Mouse (Mus musculus): ENCODE data around the gene Gm10842. TPM values are rescaled to one million over a fixed set of nuclear protein-coding genes. Genes with fewer than 3 reads are reported as not detected.
"Not testable (repeated sequence)": the region's sequence is repeated elsewhere in the genome, so short reads cannot be mapped to it uniquely, and the experiment has no call there.

Gene Gm10842
- polyA plus RNA-seq, 1 experiment from 2014 or later, result not detected

DNA sequence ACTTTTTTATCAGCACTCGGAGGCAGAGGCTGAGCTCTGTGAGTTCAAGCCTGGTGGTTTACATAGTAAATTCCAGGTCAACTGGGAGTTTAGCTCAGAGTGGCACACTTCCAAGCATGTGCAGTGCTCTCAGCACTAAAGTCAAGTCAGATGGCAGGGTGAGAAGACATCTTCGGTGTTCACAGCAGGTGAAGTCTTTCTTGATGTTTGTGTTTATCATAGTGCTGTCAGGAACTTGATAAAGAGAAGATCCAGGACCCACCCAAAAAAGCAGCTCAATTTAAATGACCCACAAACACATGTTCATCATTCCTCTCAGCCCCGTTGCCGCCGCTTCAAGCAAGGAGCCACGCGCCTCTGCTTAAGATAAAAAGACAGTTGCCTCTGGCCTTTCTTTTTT is 11.0 kb upstream of the Gm10842 start:
- Histone ChIP-seq H3K9ac (replicated peaks; ENCODE audit: low read depth, low read length) (no peak overlapping the region), H3K36me3 (ENCODE audit: control insufficient read depth, insufficient read depth, low read length) (peaks cover 73% of the 10 kb centered on the region)
- 85% methylated on average over 7 of the region's 7 CpGs for WGBS

DNA sequence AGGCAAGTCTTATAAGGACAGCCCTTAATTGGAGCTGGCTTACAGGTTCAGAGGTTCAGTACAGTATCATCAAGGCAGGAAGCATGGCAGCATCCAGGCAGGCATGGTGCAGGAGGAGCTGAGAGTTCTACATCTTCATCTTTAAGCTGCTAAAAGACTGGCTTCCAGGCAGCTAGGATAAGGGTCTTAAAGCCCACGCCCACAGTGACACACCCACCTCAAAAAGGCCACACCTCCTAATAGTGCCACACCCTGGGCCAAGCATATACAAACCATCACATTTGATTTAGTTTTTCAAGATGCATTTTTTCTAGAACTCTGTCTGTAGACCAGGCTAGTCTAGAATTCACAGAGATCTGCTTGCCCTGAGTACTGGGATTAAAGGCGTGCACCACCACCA is 9.4 kb upstream of the Gm10842 start:
- H3K9ac ChIP-seq (replicated peaks; ENCODE audit: low read depth, low read length); H3K9me3 ChIP-seq (ENCODE audit: control insufficient read depth, low read depth, low read length); H3K27me3 ChIP-seq (ENCODE audit: control insufficient read depth, insufficient read depth, low read length); ATAC-seq (ENCODE audit: insufficient number of reproducible peaks, insufficient read depth, low FRiP score, low read depth); H3K4me3 ChIP-seq (ENCODE audit: low read depth, low read length); H3K4me2 ChIP-seq (replicated peaks; ENCODE audit: low read depth, low read length); H3K4me1 ChIP-seq (ENCODE audit: control insufficient read depth, insufficient read depth, low read length); H3K27ac ChIP-seq (ENCODE audit: low read length): not testable (repeated sequence)
- peaks cover 67% of the 10 kb centered on the region for H3K36me3 ChIP-seq (ENCODE audit: control insufficient read depth, insufficient read depth, low read length)
- 79% methylated on average over 2 of the region's 2 CpGs for WGBS

More for the DNA sequence above, 11.0 kb upstream of the Gm10842 start:
- Histone ChIP-seq H3K4me2 (replicated peaks; ENCODE audit: low read depth, low read length) (no peak overlapping the region), H3K27me3 (ENCODE audit: control insufficient read depth, insufficient read depth, low read length) (no peaks in the 10 kb centered on the region), H3K27ac (ENCODE audit: low read length) (no peak overlapping the region), H3K9me3 (ENCODE audit: control insufficient read depth, low read depth, low read length) (no peaks in the 10 kb centered on the region), H3K4me1 (ENCODE audit: control insufficient read depth, insufficient read depth, low read length) (no peaks in the 10 kb centered on the region), H3K4me3 (ENCODE audit: low read depth, low read length) (no peak overlapping the region)
- ATAC-seq (ENCODE audit: insufficient number of reproducible peaks, insufficient read depth, low FRiP score, low read depth), result no peak

DNA sequence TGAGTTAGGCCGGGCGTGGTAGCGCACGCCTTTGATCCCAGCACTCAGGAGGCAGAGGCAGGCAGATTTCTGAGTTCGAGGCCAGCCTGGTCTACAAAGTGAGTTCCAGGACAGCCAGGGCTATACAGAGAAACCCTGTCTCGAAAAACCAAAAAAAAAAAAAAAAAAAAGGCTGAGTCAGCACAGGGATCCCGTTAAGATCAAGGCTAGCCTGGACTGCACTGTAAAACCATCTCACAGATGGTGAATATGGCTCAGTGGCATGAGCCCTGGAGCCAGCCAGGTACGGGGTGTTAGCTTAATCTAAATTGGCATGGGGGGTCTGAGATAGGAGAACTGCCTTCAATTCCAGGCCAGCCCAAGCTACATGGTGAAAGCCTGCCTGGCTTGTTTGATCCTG is 6.2 kb upstream of the Gm10842 start:
- not testable (repeated sequence) for H3K27ac ChIP-seq (ENCODE audit: low read length); ATAC-seq (ENCODE audit: insufficient number of reproducible peaks, insufficient read depth, low FRiP score, low read depth); H3K4me1 ChIP-seq (ENCODE audit: control insufficient read depth, insufficient read depth, low read length); H3K9ac ChIP-seq (replicated peaks; ENCODE audit: low read depth, low read length); H3K4me2 ChIP-seq (replicated peaks; ENCODE audit: low read depth, low read length); H3K27me3 ChIP-seq (ENCODE audit: control insufficient read depth, insufficient read depth, low read length); H3K9me3 ChIP-seq (ENCODE audit: control insufficient read depth, low read depth, low read length); H3K4me3 ChIP-seq (ENCODE audit: low read depth, low read length)
- peaks cover 39% of the 10 kb centered on the region for H3K36me3 ChIP-seq (ENCODE audit: control insufficient read depth, insufficient read depth, low read length)
- WGBS, result 97% methylated on average over 7 of the region's 8 CpGs

DNA sequence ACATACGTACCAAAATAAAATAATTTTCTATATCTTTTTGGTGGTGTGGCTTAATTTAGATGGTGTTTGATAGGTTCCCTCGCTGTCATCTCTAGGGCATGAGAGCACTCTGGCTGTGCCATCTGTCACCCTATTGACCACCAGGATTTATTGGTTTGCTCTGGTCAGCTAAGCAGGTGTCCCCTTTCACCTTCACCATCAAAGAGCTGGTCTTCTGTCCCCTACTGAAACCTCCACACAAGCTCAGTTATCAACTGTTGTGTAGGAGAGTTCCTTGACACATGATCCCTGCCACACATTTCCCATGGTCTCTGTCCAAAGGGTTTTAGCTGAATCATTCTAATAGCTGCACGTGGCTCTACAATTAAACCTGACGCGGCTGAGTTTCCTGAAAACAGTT is 5.6 kb upstream of the Gm10842 start:
- WGBS, result 96% methylated on average over 5 of the region's 5 CpGs

DNA sequence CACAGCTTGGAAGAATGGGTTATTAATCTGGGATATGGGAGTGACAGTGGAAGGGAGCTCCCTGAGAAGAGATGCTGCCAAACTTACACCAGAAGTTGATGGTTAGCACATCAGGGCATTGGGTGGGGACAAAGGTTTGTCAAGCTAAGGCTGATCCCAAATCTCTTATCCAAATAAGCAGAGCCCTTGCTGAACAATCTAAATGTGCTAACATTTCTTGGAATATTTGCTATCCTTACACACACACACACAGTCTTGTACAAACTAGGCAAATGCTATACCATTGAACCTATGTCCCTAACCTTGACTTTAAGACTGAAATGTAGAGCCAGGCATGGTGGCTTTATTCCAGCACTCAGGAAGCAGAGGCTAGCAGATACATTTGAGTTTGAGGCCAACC is 3.1 kb upstream of the Gm10842 start:
- Histone ChIP-seq H3K9me3 (ENCODE audit: control insufficient read depth, low read depth, low read length) (no peaks in the 10 kb centered on the region), H3K36me3 (ENCODE audit: control insufficient read depth, insufficient read depth, low read length) (peaks cover 17% of the 10 kb centered on the region), H3K27me3 (ENCODE audit: control insufficient read depth, insufficient read depth, low read length) (no peaks in the 10 kb centered on the region), H3K27ac (ENCODE audit: low read length) (no peak overlapping the region), H3K4me1 (ENCODE audit: control insufficient read depth, insufficient read depth, low read length) (no peaks in the 10 kb centered on the region), H3K9ac (replicated peaks; ENCODE audit: low read depth, low read length) (no peak overlapping the region), H3K4me3 (ENCODE audit: low read depth, low read length) (no peak overlapping the region), H3K4me2 (replicated peaks; ENCODE audit: low read depth, low read length) (no peak overlapping the region)
- ATAC-seq (ENCODE audit: insufficient number of reproducible peaks, insufficient read depth, low FRiP score, low read depth), result no peak

More for the DNA sequence above, 5.6 kb upstream of the Gm10842 start:
- Histone ChIP-seq H3K9ac (replicated peaks; ENCODE audit: low read depth, low read length) (no peak overlapping the region), H3K27me3 (ENCODE audit: control insufficient read depth, insufficient read depth, low read length) (no peaks in the 10 kb centered on the region), H3K4me1 (ENCODE audit: control insufficient read depth, insufficient read depth, low read length) (no peaks in the 10 kb centered on the region), H3K27ac (ENCODE audit: low read length) (no peak overlapping the region), H3K4me2 (replicated peaks; ENCODE audit: low read depth, low read length) (no peak overlapping the region), H3K9me3 (ENCODE audit: control insufficient read depth, low read depth, low read length) (no peaks in the 10 kb centered on the region), H3K36me3 (ENCODE audit: control insufficient read depth, insufficient read depth, low read length) (peaks cover 33% of the 10 kb centered on the region), H3K4me3 (ENCODE audit: low read depth, low read length) (no peak overlapping the region)
- no peak for ATAC-seq (ENCODE audit: insufficient number of reproducible peaks, insufficient read depth, low FRiP score, low read depth)

DNA sequence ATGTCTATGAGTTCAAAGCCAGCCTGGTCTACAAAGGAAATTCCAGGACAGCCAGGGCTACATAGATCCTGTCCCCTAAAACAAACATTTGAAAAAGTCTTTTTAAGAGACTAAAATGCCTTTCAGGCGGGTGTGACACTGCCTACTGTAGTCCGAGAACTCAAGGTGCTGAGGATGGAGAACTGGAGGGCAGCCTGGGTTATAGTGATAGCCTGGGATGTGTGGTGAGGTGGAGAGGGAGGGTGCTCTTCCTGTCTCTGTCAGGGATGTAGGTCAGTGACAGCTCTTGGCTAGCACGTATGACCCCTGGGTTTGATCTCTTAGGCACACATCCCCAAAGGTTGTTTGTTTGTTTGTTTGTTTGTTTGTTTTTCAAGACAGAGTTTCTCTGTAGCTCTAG is 2.6 kb upstream of the Gm10842 start:
- Histone ChIP-seq H3K9ac (replicated peaks; ENCODE audit: low read depth, low read length) (no peak overlapping the region), H3K9me3 (ENCODE audit: control insufficient read depth, low read depth, low read length) (no peaks in the 10 kb centered on the region), H3K4me2 (replicated peaks; ENCODE audit: low read depth, low read length) (no peak overlapping the region), H3K36me3 (ENCODE audit: control insufficient read depth, insufficient read depth, low read length) (peaks cover 15% of the 10 kb centered on the region), H3K4me3 (ENCODE audit: low read depth, low read length) (no peak overlapping the region), H3K27ac (ENCODE audit: low read length) (no peak overlapping the region), H3K27me3 (ENCODE audit: control insufficient read depth, insufficient read depth, low read length) (no peaks in the 10 kb centered on the region), H3K4me1 (ENCODE audit: control insufficient read depth, insufficient read depth, low read length) (no peaks in the 10 kb centered on the region)
- WGBS, result 81% methylated on average over 3 of the region's 3 CpGs
- ATAC-seq (ENCODE audit: insufficient number of reproducible peaks, insufficient read depth, low FRiP score, low read depth), result no peak

DNA sequence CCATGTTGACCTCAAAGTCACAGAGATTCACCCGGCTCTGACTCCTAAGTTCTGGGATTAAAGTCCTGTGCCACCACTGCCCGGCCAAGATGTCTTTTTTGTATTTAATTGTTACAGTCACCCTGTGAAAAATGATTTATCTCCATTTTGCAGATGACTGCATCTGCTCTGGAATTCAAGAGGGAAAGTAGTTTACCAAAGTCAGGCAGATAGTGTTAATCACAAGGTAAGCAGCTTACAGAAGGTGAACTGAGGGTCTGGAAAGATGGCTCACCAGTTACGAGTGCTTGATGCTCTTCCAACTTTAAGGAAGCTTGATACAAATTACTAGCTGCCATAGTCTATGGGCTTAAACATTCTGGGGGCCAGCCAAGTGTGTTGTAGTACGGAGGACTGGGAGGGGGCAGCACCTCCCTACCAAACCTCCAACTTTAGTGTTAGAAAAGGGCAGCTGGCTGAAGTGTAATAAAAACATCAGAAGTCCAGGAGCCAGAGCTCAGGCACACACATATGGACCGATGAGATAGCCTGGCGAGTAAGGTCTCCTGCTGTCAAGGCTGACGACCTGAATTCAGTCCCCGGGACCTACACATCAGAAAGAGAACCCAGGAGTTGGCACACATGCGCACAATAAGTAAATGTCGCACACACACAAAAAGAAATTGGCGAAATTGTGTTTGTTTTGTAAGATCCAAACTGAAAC is 2.0 kb upstream of the Gm10842 start:
- no peaks in the 10 kb centered on the region for H3K9me3 ChIP-seq (ENCODE audit: control insufficient read depth, low read depth, low read length)
- peaks cover 9% of the 10 kb centered on the region; the same call in 1 of the 2 replicates for H3K36me3 ChIP-seq (ENCODE audit: control insufficient read depth, insufficient read depth, low read length)
- H3K4me2 ChIP-seq (replicated peaks; ENCODE audit: low read depth, low read length), result no peak overlapping the region
- no peak overlapping the region for H3K9ac ChIP-seq (replicated peaks; ENCODE audit: low read depth, low read length)
- 76% methylated on average over 11 of the region's 11 CpGs for WGBS
- H3K4me3 ChIP-seq (ENCODE audit: low read depth, low read length), result no peak overlapping the region
- H3K27me3 ChIP-seq (ENCODE audit: control insufficient read depth, insufficient read depth, low read length), result no peaks in the 10 kb centered on the region
- ATAC-seq (ENCODE audit: insufficient number of reproducible peaks, insufficient read depth, low FRiP score, low read depth), result no peak
- no peaks in the 10 kb centered on the region for H3K4me1 ChIP-seq (ENCODE audit: control insufficient read depth, insufficient read depth, low read length)
- H3K27ac ChIP-seq (ENCODE audit: low read length), result no peak overlapping the region

DNA sequence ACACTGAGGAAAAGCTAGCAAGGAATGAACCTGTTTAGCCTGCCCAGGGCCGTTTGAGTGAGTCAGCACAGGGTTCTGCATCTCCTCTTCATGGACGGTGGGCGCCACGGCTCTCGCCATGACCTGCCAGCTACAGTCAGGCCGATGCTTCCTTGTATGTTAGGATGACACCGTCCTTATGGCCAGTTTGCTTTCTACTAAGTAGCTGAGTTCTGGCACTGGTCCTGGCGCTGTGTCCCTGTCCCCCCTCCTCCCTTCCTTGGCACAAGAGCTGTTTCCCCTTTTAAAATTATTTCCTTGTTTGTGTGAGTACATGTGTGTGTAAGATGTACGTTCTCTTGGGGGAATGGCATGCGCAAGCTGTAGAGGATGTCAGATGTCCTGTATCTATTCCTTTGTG is 1.5 kb upstream of the Gm10842 start:
- H3K36me3 ChIP-seq (ENCODE audit: control insufficient read depth, insufficient read depth, low read length), result peaks cover 7% of the 10 kb centered on the region; the same call in 1 of the 2 replicates
- ATAC-seq (ENCODE audit: insufficient number of reproducible peaks, insufficient read depth, low FRiP score, low read depth), result no peak
- H3K9me3 ChIP-seq (ENCODE audit: control insufficient read depth, low read depth, low read length), result no peaks in the 10 kb centered on the region
- H3K27ac ChIP-seq (ENCODE audit: low read length), result no peak overlapping the region
- H3K4me3 ChIP-seq (ENCODE audit: low read depth, low read length), result no peak overlapping the region
- 85% methylated on average over 10 of the region's 10 CpGs for WGBS
- H3K4me1 ChIP-seq (ENCODE audit: control insufficient read depth, insufficient read depth, low read length), result no peaks in the 10 kb centered on the region
- H3K9ac ChIP-seq (replicated peaks; ENCODE audit: low read depth, low read length), result no peak overlapping the region
- no peaks in the 10 kb centered on the region for H3K27me3 ChIP-seq (ENCODE audit: control insufficient read depth, insufficient read depth, low read length)
- H3K4me2 ChIP-seq (replicated peaks; ENCODE audit: low read depth, low read length), result no peak overlapping the region

DNA sequence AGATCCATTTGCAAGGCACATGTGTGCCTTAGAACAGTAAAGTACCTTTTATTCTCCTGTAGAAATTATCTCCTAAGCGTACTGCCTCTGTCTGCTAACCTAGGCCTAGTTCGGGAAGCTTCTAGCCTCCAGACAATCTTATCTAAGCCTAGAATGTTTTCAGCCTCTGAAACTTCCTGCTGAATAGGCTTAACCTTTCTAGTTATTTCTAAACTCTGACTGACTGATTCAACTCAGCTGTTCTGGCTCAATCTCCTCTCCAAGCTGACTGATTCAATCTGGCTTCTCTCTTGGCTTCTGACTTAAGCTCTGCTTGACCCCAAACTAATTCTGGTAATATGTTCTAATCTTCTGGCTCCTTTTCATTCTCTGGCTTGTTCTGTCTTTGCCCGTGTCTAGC is 2.7 kb downstream of the Gm10842 start:
- Histone ChIP-seq H3K36me3 (ENCODE audit: control insufficient read depth, insufficient read depth, low read length) (no peaks in the 10 kb centered on the region), H3K27ac (ENCODE audit: low read length) (no peak overlapping the region), H3K27me3 (ENCODE audit: control insufficient read depth, insufficient read depth, low read length) (no peaks in the 10 kb centered on the region), H3K4me1 (ENCODE audit: control insufficient read depth, insufficient read depth, low read length) (peaks cover 7% of the 10 kb centered on the region; the same call in 1 of the 2 replicates), H3K9ac (replicated peaks; ENCODE audit: low read depth, low read length) (no peak overlapping the region), H3K9me3 (ENCODE audit: control insufficient read depth, low read depth, low read length) (no peaks in the 10 kb centered on the region), H3K4me2 (replicated peaks; ENCODE audit: low read depth, low read length) (no peak overlapping the region), H3K4me3 (ENCODE audit: low read depth, low read length) (no peak overlapping the region)
- 45% methylated on average over 3 of the region's 3 CpGs for WGBS
- no peak for ATAC-seq (ENCODE audit: insufficient number of reproducible peaks, insufficient read depth, low FRiP score, low read depth)
